ENCODE assay signal across 19 mouse cellular contexts in the genomic region with DNA sequence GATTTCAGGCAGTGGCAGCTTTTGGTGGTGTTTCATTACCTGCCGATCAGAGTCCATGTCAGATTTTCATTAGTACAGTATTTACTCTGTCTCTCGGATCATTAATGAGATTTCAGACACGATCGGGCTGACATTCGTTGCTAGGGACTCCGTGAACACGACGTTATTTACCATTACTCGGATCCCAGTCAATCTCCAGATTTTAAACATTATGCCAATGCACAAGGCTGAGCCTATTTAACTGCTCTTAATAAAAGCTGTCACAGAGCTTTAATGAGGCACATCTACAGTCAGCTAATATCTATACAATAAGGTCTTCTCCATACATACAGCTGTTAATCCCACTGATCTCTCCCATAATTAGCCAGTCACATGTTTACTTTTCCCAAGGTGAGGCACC.
DNase-seq lines count a peak whose midpoint lies in the region; ATAC-seq lines count a peak whose summit lies in the region.
"Had no signal": no experiment of that assay in that cellular context is flagged by ENCODE, and none has a peak within 500 bp of the region (broad histone marks: within the 10 kb centered on the region; RNA-seq: fewer than 3 reads in every experiment).

No protein-coding gene starts in this region.

- WGBS in midbrain, embryonic 11.5 days: 71% methylated on average over 9 of the region's 9 CpGs
- 60% methylated on average over 9 of the region's 9 CpGs for WGBS in midbrain, embryonic 16.5 days
- WGBS in forebrain, embryonic 13.5 days: 30% methylated on average over 9 of the region's 9 CpGs
- WGBS in forebrain, embryonic 16.5 days: 12% methylated on average over 9 of the region's 9 CpGs
- 59% methylated on average over 9 of the region's 9 CpGs for WGBS in midbrain, embryonic 15.5 days

- no peaks in the 10 kb centered on the region for H3K27me3 ChIP-seq in midbrain, embryonic 11.5 days (ENCODE audit: control insufficient read depth, insufficient read depth, low read length)
- no peaks in the 10 kb centered on the region for H3K27me3 ChIP-seq in midbrain, embryonic 16.5 days (ENCODE audit: control insufficient read depth, insufficient read depth, low read depth, low read length)
- no peaks in the 10 kb centered on the region for H3K27me3 ChIP-seq in forebrain, embryonic 13.5 days
- H3K27me3 ChIP-seq in forebrain, embryonic 16.5 days (replicated peaks; ENCODE audit: control insufficient read depth, insufficient read depth, low read length): no peaks in the 10 kb centered on the region
- H3K27me3 ChIP-seq in midbrain, embryonic 15.5 days (replicated peaks): no peaks in the 10 kb centered on the region
- H3K27me3 ChIP-seq: embryonic facial prominence, embryonic 13.5 days; heart, embryonic 12.5 days; intestine, embryonic 15.5 days had no signal

- H3K36me3 ChIP-seq in midbrain, embryonic 11.5 days (ENCODE audit: control insufficient read depth, insufficient read depth, low read length): no peaks in the 10 kb centered on the region
- H3K36me3 ChIP-seq in midbrain, embryonic 16.5 days (ENCODE audit: control insufficient read depth, insufficient read depth, low read length): no peaks in the 10 kb centered on the region
- H3K36me3 ChIP-seq in forebrain, embryonic 13.5 days (ENCODE audit: poor library complexity, severe bottlenecking): no peaks in the 10 kb centered on the region
- H3K36me3 ChIP-seq in forebrain, embryonic 16.5 days (ENCODE audit: control insufficient read depth, insufficient read depth): no peaks in the 10 kb centered on the region
- no peaks in the 10 kb centered on the region for H3K36me3 ChIP-seq in midbrain, embryonic 15.5 days (replicated peaks)
- H3K36me3 ChIP-seq: embryonic facial prominence, embryonic 13.5 days; heart, embryonic 12.5 days; hindbrain, embryonic 10.5 days; intestine, embryonic 15.5 days had no signal

- DNase-seq in midbrain, embryonic 11.5 days (ENCODE audit: low spot score, missing footprints): no peak
- no peak for DNase-seq in spleen, adult 12 weeks (ENCODE audit: low spot score)
- no peak for DNase-seq in heart, adult 8-10 months (ENCODE audit: low spot score)
- DNase-seq in spleen, postnatal 14 days (ENCODE audit: low spot score in 2 of 2): no peak
- DNase-seq: adrenal gland, adult 8-10 months; adrenal gland, postnatal 36 days; cerebellum, adult 11 months; cerebellum, adult 9-10 months; cerebellum, postnatal 25 days; gastrocnemius, postnatal 10 days; heart, adult 18-20 months had no signal

- no peaks in the 10 kb centered on the region for H3K9me3 ChIP-seq in midbrain, embryonic 11.5 days (ENCODE audit: control insufficient read depth, low read length)
- no peaks in the 10 kb centered on the region for H3K9me3 ChIP-seq in midbrain, embryonic 16.5 days (replicated peaks; ENCODE audit: control insufficient read depth, low read length, poor library complexity, severe bottlenecking)
- no peaks in the 10 kb centered on the region for H3K9me3 ChIP-seq in forebrain, embryonic 13.5 days (replicated peaks)
- no peaks in the 10 kb centered on the region for H3K9me3 ChIP-seq in forebrain, embryonic 16.5 days (ENCODE audit: control insufficient read depth, low read length)
- no peaks in the 10 kb centered on the region for H3K9me3 ChIP-seq in midbrain, embryonic 15.5 days
- H3K9me3 ChIP-seq: embryonic facial prominence, embryonic 13.5 days; heart, embryonic 12.5 days; hindbrain, embryonic 10.5 days; intestine, embryonic 15.5 days had no signal

- H3K4me1 ChIP-seq in midbrain, embryonic 11.5 days (ENCODE audit: control insufficient read depth, insufficient read depth, low read length): no peaks in the 10 kb centered on the region
- H3K4me1 ChIP-seq in midbrain, embryonic 16.5 days (ENCODE audit: control insufficient read depth, insufficient read depth, low read length): no peaks in the 10 kb centered on the region
- 0 out of 2 replicates have a peak, but pooled peaks cover 6% of the 10 kb centered on the region for H3K4me1 ChIP-seq in forebrain, embryonic 13.5 days
- peaks cover 4% of the 10 kb centered on the region for H3K4me1 ChIP-seq in forebrain, embryonic 16.5 days (replicated peaks; ENCODE audit: control insufficient read depth, insufficient read depth, low read length)
- no peaks in the 10 kb centered on the region for H3K4me1 ChIP-seq in midbrain, embryonic 15.5 days
- H3K4me1 ChIP-seq: embryonic facial prominence, embryonic 13.5 days; heart, embryonic 12.5 days; hindbrain, embryonic 10.5 days; intestine, embryonic 15.5 days had no signal

- H3K27ac ChIP-seq in midbrain, embryonic 11.5 days (ENCODE audit: low read depth, low read length): no peak overlapping the region
- no peak overlapping the region for H3K27ac ChIP-seq in midbrain, embryonic 16.5 days (ENCODE audit: low read length)
- no peak overlapping the region for H3K27ac ChIP-seq in forebrain, embryonic 13.5 days
- no peak overlapping the region; the same call in 1 of the 2 replicates for H3K27ac ChIP-seq in forebrain, embryonic 16.5 days (ENCODE audit: low read length)
- H3K27ac ChIP-seq in midbrain, embryonic 15.5 days: no peak overlapping the region
- H3K27ac ChIP-seq: embryonic facial prominence, embryonic 13.5 days; hindbrain, embryonic 10.5 days; intestine, embryonic 15.5 days had no signal

- no peak overlapping the region for H3K4me2 ChIP-seq in midbrain, embryonic 11.5 days
- H3K4me2 ChIP-seq in midbrain, embryonic 16.5 days (ENCODE audit: low read length): no peak overlapping the region
- 0 out of 2 replicates have a peak overlapping the region, but pooled peaks have one; percentile 25 for H3K4me2 ChIP-seq in forebrain, embryonic 13.5 days
- H3K4me2 ChIP-seq in forebrain, embryonic 16.5 days (ENCODE audit: low read length): peak overlapping the region; percentile 13; the same call in 1 of the 2 replicates
- H3K4me2 ChIP-seq in midbrain, embryonic 15.5 days: no peak overlapping the region
- H3K4me2 ChIP-seq: embryonic facial prominence, embryonic 13.5 days; heart, embryonic 12.5 days; intestine, embryonic 15.5 days had no signal

- ATAC-seq in midbrain, embryonic 11.5 days (ENCODE audit: low FRiP score): peak; percentile 78
- no peak for ATAC-seq in midbrain, embryonic 16.5 days
- peak; percentile 91 for ATAC-seq in forebrain, embryonic 13.5 days
- ATAC-seq in forebrain, embryonic 16.5 days: peak; percentile 55
- ATAC-seq in midbrain, embryonic 15.5 days (replicated peaks): 0 out of 2 replicates have a peak, but pooled peaks have one; percentile 24
- ATAC-seq: intestine, embryonic 15.5 days had no signal

- no peak overlapping the region for H3K9ac ChIP-seq in midbrain, embryonic 11.5 days (ENCODE audit: low read length)
- no peak overlapping the region for H3K9ac ChIP-seq in midbrain, embryonic 16.5 days (ENCODE audit: low read depth, low read length)
- H3K9ac ChIP-seq in forebrain, embryonic 13.5 days: no peak overlapping the region
- H3K9ac ChIP-seq in forebrain, embryonic 16.5 days (replicated peaks; ENCODE audit: low read depth, low read length): no peak overlapping the region
- no peak overlapping the region for H3K9ac ChIP-seq in midbrain, embryonic 15.5 days
- H3K9ac ChIP-seq: embryonic facial prominence, embryonic 13.5 days; heart, embryonic 12.5 days; intestine, embryonic 15.5 days had no signal

- no peak overlapping the region for H3K4me3 ChIP-seq in midbrain, embryonic 11.5 days (ENCODE audit: low read depth, low read length)
- H3K4me3 ChIP-seq in midbrain, embryonic 16.5 days (ENCODE audit: low read depth, low read length): no peak overlapping the region
- H3K4me3 ChIP-seq in forebrain, embryonic 13.5 days: no peak overlapping the region
- H3K4me3 ChIP-seq in forebrain, embryonic 16.5 days (replicated peaks; ENCODE audit: low read length): no peak overlapping the region
- H3K4me3 ChIP-seq in midbrain, embryonic 15.5 days: no peak overlapping the region
- H3K4me3 ChIP-seq: embryonic facial prominence, embryonic 13.5 days; heart, embryonic 12.5 days; hindbrain, embryonic 10.5 days; intestine, embryonic 15.5 days had no signal

Comparison
In these comparisons a context has a peak if more than half of its experiments do, and no peak if none do; other contexts are left out.
1. H3K4me2 ChIP-seq: peak in forebrain, embryonic 13.5 days (single experiment) and forebrain, embryonic 16.5 days (single experiment); none in midbrain, embryonic 11.5 days (single experiment), midbrain, embryonic 16.5 days (single experiment) and midbrain, embryonic 15.5 days (single experiment).